Mouse (Mus musculus): ENCODE measurements around the gene Fgd3.

Gene Fgd3

DNA sequence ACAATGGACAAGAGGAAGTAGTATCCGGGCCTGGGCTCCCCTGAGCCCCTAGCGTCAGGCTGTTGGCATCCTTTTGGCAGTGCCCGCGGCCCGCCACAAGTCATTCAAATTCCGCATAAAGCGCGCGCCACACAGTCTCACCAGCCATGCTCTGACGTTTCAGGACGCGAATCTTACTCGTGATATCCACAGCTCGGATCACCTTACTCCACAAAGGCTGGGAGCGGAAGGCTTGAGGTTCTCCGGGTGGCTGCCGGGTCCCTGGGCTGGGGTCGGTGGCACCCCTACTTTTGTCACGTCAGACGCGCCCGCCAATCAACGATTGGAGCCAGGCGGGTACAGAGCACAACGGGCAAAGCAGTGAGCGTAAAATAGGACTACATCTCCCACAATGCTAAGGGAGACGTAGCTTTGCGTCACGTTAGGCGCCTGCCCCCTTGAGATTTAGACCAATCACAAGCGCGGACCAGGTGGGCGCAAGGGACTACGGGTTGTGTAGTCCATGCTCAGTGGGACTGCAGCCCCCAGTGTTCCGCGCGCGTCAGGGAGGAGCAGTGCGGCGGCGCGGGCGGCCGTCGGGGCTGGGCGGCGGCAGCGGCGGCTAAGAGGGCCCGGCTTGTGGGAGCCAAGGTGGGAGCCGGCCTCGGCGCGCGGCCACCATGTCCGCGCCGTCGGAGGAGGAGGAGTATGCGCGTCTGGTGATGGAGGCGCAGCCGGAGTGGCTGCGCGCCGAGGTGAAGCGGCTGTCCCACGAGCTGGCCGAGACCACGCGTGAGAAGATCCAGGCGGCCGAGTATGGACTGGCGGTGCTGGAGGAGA, 21.1 kb upstream of the Fgd3 start, which contains the start of gene Bicd2:
Bicd2 (plus strand) TSS at position 574 of the 819 bp plus-strand sequence.
- DNase-seq (ENCODE audit: low spot score): peak; percentile 99

DNA sequence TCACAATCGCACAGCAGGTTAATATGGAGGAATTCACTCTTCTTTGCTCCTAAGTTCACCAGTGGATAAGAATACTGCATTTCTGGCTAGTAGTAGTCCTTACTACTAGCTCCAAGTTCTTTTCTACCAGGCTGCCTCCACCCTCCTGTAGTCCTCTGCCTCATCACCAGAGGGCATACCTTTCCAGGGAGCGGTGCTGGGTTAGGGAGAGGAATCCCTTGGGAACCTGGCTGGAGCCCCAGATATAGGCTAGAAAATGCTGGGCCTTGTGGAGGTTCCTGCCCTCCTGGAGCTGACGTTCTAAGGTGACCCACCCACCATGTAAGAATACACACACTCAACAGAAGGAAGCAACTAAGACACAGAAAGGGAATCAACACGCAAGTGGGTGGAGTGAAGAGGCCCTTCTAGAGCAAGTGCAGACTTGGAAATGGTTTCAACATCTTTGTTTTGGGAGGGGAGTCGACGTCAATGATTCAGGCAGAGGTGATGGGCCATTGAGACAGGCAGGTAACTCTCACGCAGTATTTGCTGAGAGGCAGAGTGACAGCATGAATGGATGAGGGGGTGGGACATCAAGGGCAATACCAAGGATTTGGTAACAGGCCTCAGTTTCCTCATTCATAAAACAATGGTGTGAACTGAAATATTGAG, 18.9 kb upstream of the Fgd3 start:
- peak; percentile 21 for DNase-seq (ENCODE audit: low spot score)

DNA sequence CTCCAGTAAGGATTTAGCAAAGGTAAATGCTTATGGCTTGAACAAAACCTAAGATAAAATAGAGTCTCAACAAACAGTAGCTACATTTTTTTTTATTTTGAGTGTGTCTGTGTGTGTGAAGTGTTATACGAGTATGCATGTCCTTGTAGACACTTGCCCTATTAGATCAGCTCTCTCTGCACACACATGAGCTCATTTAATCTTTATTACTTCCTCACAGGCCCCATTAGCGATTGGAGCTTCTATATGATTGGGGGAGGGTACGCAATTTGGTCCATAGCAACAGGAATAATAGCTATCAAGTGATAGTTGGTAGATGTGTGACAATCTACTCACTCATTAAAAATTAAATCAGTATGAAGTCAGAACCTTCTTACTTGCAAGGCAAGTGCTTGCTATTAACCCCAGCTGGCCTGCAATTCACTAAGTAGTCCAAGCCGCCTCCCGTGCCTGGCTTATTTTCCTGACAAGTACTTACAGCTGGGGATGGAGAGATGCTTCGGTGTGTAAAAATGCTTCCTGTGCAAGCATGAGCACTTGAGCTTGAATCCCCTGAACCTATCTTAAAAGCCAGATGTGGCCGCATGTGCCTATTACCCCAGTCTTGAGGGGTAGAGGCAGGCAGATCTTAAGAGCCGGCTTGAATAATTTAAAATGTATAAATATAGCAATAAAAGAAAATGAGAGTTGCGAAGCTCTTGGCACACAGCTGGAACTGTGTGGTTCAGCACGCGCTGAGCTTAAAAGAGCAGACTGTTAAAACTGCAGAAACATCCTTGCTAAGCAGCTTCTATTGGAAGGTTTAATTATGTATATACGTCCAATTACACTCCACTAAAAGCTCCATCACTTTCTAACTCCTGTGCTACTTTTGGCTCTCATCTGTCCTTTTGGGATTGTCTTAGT, 15.2 kb upstream of the Fgd3 start:
- DNase-seq (ENCODE audit: low spot score): no peak

DNA sequence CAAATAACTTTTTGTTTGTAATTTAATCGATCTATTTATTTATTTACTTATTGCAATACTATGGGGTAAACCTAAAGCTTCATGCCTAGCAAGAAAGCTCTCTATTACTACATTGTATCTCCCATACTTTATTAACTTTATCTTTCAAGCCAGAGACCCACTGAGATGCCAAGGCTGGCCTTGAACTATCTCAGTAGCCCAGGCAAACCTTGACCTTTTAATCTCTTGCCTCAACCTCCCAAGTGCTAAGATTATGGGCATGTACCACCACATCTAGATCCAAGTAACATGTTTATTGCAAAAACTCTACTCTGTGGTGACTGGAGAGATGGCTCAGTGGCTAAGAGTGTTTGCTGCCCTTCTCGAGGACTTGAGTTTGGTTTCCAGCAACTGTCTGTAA, 13.1 kb upstream of the Fgd3 start:
- no peak for DNase-seq (ENCODE audit: low spot score)

DNA sequence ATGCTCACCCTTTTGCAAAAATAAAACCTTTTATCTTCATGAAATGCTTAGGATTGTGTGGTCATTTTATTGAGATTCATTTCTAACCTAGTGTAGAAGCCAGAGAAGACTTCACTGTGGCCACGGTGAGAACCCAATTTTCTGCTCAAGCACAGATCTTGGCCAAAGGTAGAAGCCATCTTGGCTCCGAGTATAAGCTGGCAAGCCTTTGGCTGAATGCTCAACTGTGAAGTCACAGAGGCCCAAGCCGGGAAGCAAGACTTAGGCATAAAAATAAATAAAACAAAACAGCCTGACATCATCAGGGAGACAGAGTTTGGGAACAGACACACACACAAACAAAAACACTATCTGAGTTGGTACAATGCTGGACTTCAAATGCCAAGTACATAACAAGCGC, 8.0 kb upstream of the Fgd3 start:
- DNase-seq (ENCODE audit: low spot score): no peak

DNA sequence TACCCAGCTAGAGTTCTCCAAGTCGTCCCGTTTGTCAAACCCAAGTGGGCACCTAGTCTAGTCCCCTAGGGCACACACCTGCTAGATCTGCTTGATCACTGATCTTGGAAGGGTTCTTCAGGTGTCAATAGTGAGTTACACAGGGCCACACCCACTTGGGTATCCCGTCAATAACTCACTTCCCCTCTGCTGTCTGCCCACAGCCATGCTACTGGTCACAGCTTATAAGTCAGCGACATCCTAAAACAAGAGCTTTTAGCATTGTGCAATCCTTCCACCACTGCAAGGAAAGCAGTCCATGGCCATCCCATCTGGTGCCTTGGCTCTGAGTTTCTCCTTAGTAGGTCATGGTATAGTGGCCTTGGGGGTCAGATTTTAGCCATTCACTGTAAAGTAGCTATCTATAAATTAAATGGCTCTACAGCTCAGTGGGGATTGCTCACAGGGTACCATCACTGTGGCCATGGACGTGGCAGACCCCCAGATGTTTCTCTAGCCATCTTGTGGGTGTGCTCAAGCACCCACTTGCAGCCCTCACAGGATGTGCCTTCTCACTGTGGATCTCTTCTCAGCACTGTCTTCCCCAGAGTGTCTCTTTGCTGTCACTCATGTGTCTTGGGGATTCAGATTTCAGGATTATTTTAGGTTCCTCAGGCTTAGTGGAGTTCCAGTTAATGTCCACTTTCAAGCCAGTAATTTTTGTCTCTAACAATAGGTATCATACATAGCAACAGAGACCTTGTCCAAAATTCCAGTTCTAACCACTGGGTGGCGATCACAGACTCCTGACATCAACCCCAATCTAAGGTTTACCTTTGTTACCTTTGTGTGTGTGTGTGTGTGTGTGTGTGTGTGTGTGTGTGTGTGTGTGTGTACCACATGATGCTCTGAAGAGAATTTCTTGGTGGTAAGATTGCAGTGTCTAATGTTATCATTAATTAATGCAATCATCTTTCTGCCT, 6.4 kb upstream of the Fgd3 start:
- peak; percentile 62 for DNase-seq (ENCODE audit: low spot score)

DNA sequence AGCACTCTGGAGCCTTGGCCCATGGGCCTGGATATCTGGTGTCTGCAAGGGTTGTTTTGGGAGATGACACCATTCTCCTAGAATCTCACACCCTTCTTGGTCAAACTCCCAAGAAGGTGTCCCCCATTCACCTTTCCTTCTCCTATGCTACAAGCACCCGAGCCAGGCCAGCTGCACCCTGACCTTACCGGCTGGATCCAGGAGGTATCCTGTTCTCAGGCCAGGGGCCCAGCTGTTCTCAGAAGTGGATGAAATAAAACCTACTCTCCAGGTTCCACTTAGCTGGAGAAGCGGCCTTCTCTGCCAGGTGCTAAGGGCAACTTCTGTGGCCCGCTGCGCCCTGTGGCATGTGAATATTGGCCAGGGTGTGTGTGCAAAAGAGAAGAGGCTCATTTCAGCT, 4.8 kb upstream of the Fgd3 start:
- no peak for DNase-seq (ENCODE audit: low spot score)

DNA sequence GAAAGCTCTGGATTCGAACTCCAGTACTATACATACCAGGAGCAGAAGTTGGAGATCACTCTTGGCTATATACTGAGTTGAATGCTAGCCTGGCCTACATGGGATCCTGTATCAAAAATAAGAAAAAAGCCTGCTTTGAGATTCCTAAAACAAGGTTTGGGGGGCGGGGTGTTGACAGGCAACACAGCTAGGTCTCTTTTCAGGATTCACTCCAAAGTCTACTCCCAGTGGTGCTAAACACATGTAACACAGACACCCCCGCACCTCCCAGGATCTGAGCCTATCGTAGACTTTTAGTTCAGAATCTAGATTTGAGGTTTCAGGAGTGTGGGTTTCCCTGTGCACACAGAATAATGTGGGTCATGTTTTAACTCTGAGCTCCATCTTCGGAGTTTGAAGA, 2.6 kb upstream of the Fgd3 start:
- no peak for DNase-seq (ENCODE audit: low spot score)

- DNase-seq (ENCODE audit: low spot score): no peak
Measured at GRCm38 (mm10) chr13:49322169-49322568, 2.1 kb upstream of the Fgd3 start.

DNA sequence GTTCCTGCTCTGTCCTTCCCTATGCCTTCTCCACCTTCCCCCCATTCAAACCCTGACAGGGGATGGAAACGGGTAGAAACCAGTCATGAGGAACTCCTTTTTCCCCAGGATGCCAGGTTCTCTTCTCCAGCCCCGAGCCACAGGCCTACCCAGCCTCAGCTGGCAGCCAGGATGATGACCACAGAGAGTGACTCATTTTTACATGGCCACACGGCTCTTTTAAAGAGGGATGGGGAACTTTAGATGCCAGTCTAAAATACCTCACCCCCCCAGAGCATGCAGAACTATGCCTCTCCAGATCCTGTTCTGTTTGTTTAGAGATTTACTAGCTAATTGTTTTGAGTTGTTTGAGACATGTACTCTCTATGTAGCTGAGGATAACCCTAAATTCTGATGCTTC, 1.3 kb upstream of the Fgd3 start:
- DNase-seq (ENCODE audit: low spot score): no peak

GRCm38 (mm10) chr13:49320514-49320913, 403 bp upstream of the Fgd3 start:
- DNase-seq (ENCODE audit: low spot score): no peak

DNA sequence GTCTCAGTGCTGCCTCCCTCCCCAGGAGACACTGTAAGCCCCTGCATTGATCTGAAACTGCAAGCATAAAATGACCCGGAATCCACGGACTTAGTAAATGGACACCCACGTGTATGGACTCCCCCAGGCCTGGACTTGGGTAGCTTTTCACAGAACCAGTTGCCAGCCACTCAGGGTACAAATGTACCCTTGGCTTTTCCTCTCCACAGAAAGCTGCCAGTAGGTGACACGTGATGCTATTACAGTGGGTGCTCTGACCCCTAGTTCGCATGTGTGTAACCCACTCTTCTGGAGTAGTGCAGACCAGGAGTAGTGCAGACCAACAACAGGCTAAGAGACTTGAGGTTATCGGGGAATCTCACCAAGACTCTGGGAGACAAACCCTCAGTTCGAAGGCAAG, 2.2 kb downstream of the Fgd3 start:
- no peak for DNase-seq (ENCODE audit: low spot score)

DNA sequence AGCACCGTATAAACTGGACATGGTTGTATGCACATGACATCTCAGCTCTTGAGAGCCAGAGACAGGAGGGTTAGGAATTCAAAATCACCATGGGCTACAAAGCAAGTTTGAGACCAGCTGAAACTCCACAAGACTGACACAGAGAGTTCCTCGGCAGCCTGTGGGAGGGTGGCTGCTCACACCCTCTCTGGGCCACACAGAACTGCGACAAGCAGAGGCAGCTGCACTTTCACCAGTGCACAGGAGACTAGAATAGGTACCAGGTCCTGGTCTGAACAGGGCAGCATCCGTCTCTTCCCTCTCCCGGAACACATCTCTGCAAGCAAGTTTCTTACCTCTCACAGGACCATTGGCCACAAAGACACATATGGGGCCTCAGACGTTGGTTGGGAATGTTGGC, 2.6 kb downstream of the Fgd3 start:
- DNase-seq (ENCODE audit: low spot score): no peak

GRCm38 (mm10) chr13:49316386-49317162, 3.5 kb downstream of the Fgd3 start:
- DNase-seq (ENCODE audit: low spot score): peak; percentile 60

GRCm38 (mm10) chr13:49311642-49312041, 8.5 kb downstream of the Fgd3 start:
- DNase-seq (ENCODE audit: low spot score): no peak

DNA sequence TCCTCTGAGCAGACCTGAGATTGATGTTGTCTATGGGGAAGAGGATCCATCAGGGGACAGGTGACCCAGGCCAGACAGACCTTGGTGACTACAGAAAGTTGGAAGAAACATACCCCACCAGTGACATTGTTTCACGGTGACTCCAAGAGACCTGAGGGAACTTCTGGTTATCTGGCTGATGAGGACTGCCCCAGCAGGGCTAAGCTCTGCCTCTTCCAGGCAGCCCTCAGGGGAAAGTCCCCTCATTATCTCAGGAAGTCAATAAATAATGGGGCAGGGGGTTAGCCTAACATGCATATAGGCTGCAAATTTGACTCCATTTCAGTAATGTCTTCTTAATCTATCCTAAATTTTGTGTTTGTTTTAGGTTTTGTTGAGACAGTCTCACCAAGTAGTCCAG, 10.6 kb downstream of the Fgd3 start:
- DNase-seq (ENCODE audit: low spot score): no peak

- no peak for DNase-seq (ENCODE audit: low spot score)
Measured at GRCm38 (mm10) chr13:49308861-49309403, 11.2 kb downstream of the Fgd3 start.

- DNase-seq (ENCODE audit: low spot score): no peak
Measured at GRCm38 (mm10) chr13:49308206-49308605, 11.9 kb downstream of the Fgd3 start.

GRCm38 (mm10) chr13:49307311-49307969, 12.7 kb downstream of the Fgd3 start:
- DNase-seq (ENCODE audit: low spot score): peak; percentile 39
